Mouse (Mus musculus): Measurements from ENCODE around the gene Olfr1009. TPM values are rescaled to one million over a fixed set of nuclear protein-coding genes. Genes with fewer than 3 reads are reported as not detected.
"Not testable (repeated sequence)": the region's sequence is repeated elsewhere in the genome, so short reads cannot be mapped to it uniquely, and the experiment has no call there.

The Olfr1009 gene
- polyA plus RNA-seq (2015; fragmentation: Nextera tagmentation; extraction: Ambion mirVana), result not detected in 2 replicates

- H3K9me3 ChIP-seq (ENCODE audit: control insufficient read depth), result no peaks in the 10 kb centered on the region
- no peak within 1 kb of the TSS for H3K4me2 ChIP-seq (replicated peaks; ENCODE audit: low read depth)
- H3K4me1 ChIP-seq (replicated peaks; ENCODE audit: control insufficient read depth, insufficient read depth, low read length), result no peaks in the 10 kb centered on the region
- no peaks in the 10 kb centered on the region for H3K36me3 ChIP-seq (ENCODE audit: control insufficient read depth, insufficient read depth)
- H3K27ac ChIP-seq (ENCODE audit: low read depth, low read length), result no peak within 1 kb of the TSS
- no peak for TF ChIP-seq CTCF (IDR thresholded peaks at IDR 0.05; ENCODE audit: low read depth)
- no peak within 1 kb of the TSS for H3K9ac ChIP-seq (ENCODE audit: low read depth, low read length)
- no peak for ATAC-seq
- no peak within 1 kb of the TSS for H3K4me3 ChIP-seq (ENCODE audit: low read depth, low read length)
- 91% methylated on average over 1 of the region's 1 CpGs for WGBS
- no peaks in the 10 kb centered on the region for H3K27me3 ChIP-seq (replicated peaks; ENCODE audit: control insufficient read depth, insufficient read depth, low read length)
Observed at GRCm38 (mm10) chr2:85715119-85715518, at the start of gene Olfr1009. Olfr1009 (plus strand) TSS chr2:85715419.

- Histone ChIP-seq H3K36me3 (ENCODE audit: control insufficient read depth, insufficient read depth) (no peaks in the 10 kb centered on the region), H3K4me3 (ENCODE audit: low read depth, low read length) (no peak within 1 kb of the TSS), H3K4me1 (replicated peaks; ENCODE audit: control insufficient read depth, insufficient read depth, low read length) (no peaks in the 10 kb centered on the region), H3K9ac (ENCODE audit: low read depth, low read length) (no peak within 1 kb of the TSS), H3K27me3 (replicated peaks; ENCODE audit: control insufficient read depth, insufficient read depth, low read length) (no peaks in the 10 kb centered on the region), H3K4me2 (replicated peaks; ENCODE audit: low read depth) (no peak within 1 kb of the TSS), H3K9me3 (ENCODE audit: control insufficient read depth) (no peaks in the 10 kb centered on the region), H3K27ac (ENCODE audit: low read depth, low read length) (no peak within 1 kb of the TSS)
- ATAC-seq, result no peak
- TF ChIP-seq CTCF (IDR thresholded peaks at IDR 0.05; ENCODE audit: low read depth), result no peak
Observed at GRCm38 (mm10) chr2:85678667-85679066, 36.6 kb upstream of the Olfr1009 start, which contains the start of gene Olfr1006. Olfr1006 (minus strand) TSS chr2:85678767.

- H3K4me1 ChIP-seq (replicated peaks; ENCODE audit: control insufficient read depth, insufficient read depth, low read length), result no peaks in the 10 kb centered on the region
- H3K36me3 ChIP-seq (ENCODE audit: control insufficient read depth, insufficient read depth), result no peaks in the 10 kb centered on the region
- no peak within 1 kb of the TSS for H3K4me2 ChIP-seq (replicated peaks; ENCODE audit: low read depth)
- H3K9ac ChIP-seq (ENCODE audit: low read depth, low read length), result no peak within 1 kb of the TSS
- no peak within 1 kb of the TSS for H3K27ac ChIP-seq (ENCODE audit: low read depth, low read length)
- no peaks in the 10 kb centered on the region for H3K9me3 ChIP-seq (ENCODE audit: control insufficient read depth)
- no peaks in the 10 kb centered on the region for H3K27me3 ChIP-seq (replicated peaks; ENCODE audit: control insufficient read depth, insufficient read depth, low read length)
- no peak within 1 kb of the TSS for H3K4me3 ChIP-seq (ENCODE audit: low read depth, low read length)
- ATAC-seq, result no peak
- TF ChIP-seq CTCF (IDR thresholded peaks at IDR 0.05; ENCODE audit: low read depth), result no peak
Observed at GRCm38 (mm10) chr2:85689131-85689530, 26.1 kb upstream of the Olfr1009 start, which contains the start of gene Olfr1008. Olfr1008 (plus strand) TSS chr2:85689431.

GRCm38 (mm10) chr2:85710680-85711079 lies 4.5 kb upstream of the Olfr1009 start:
- H3K9ac ChIP-seq (ENCODE audit: low read depth, low read length); H3K27ac ChIP-seq (ENCODE audit: low read depth, low read length); H3K4me3 ChIP-seq (ENCODE audit: low read depth, low read length); H3K27me3 ChIP-seq (replicated peaks; ENCODE audit: control insufficient read depth, insufficient read depth, low read length); H3K4me1 ChIP-seq (replicated peaks; ENCODE audit: control insufficient read depth, insufficient read depth, low read length); H3K4me2 ChIP-seq (replicated peaks; ENCODE audit: low read depth); H3K9me3 ChIP-seq (ENCODE audit: control insufficient read depth); H3K36me3 ChIP-seq (ENCODE audit: control insufficient read depth, insufficient read depth): not testable (repeated sequence)
- WGBS, result 6% methylated on average over 2 of the region's 2 CpGs
- ATAC-seq, result peak; percentile 59; the same call in 1 of the 2 replicates

- Histone ChIP-seq H3K9me3 (ENCODE audit: control insufficient read depth) (no peaks in the 10 kb centered on the region), H3K36me3 (ENCODE audit: control insufficient read depth, insufficient read depth) (no peaks in the 10 kb centered on the region), H3K27me3 (replicated peaks; ENCODE audit: control insufficient read depth, insufficient read depth, low read length) (no peaks in the 10 kb centered on the region), H3K4me3 (ENCODE audit: low read depth, low read length) (no peak overlapping the region), H3K27ac (ENCODE audit: low read depth, low read length) (no peak overlapping the region), H3K9ac (ENCODE audit: low read depth, low read length) (no peak overlapping the region), H3K4me2 (replicated peaks; ENCODE audit: low read depth) (no peak overlapping the region), H3K4me1 (replicated peaks; ENCODE audit: control insufficient read depth, insufficient read depth, low read length) (no peaks in the 10 kb centered on the region)
- 9% methylated on average over 1 of the region's 1 CpGs for WGBS
- ATAC-seq, result peak; percentile 51; the same call in 1 of the 2 replicates
- no peak for TF ChIP-seq CTCF (IDR thresholded peaks at IDR 0.05; ENCODE audit: low read depth)
Observed at GRCm38 (mm10) chr2:85711159-85711558, 4.1 kb upstream of the Olfr1009 start.

- Histone ChIP-seq H3K9me3 (ENCODE audit: control insufficient read depth) (no peaks in the 10 kb centered on the region), H3K4me3 (ENCODE audit: low read depth, low read length) (no peak overlapping the region)
Observed at GRCm38 (mm10) chr2:85725793-85726192, 10.6 kb downstream of the Olfr1009 start.

GRCm38 (mm10) chr2:85753822-85754221 lies 38.6 kb downstream of the Olfr1009 start:
- WGBS, result 87% methylated on average over 4 of the region's 4 CpGs
- no peak overlapping the region for H3K4me2 ChIP-seq (replicated peaks; ENCODE audit: low read depth)
- H3K9ac ChIP-seq (ENCODE audit: low read depth, low read length), result no peak overlapping the region
- no peak for ATAC-seq
- H3K27me3 ChIP-seq (replicated peaks; ENCODE audit: control insufficient read depth, insufficient read depth, low read length), result no peaks in the 10 kb centered on the region
- no peaks in the 10 kb centered on the region for H3K9me3 ChIP-seq (ENCODE audit: control insufficient read depth)
- no peaks in the 10 kb centered on the region for H3K4me1 ChIP-seq (replicated peaks; ENCODE audit: control insufficient read depth, insufficient read depth, low read length)
- H3K4me3 ChIP-seq (ENCODE audit: low read depth, low read length), result no peak overlapping the region
- no peak for TF ChIP-seq CTCF (IDR thresholded peaks at IDR 0.05; ENCODE audit: low read depth)
- H3K27ac ChIP-seq (ENCODE audit: low read depth, low read length), result no peak overlapping the region
- H3K36me3 ChIP-seq (ENCODE audit: control insufficient read depth, insufficient read depth), result no peaks in the 10 kb centered on the region

More at GRCm38 (mm10) chr2:85725793-85726192, 10.6 kb downstream of the Olfr1009 start:
- Histone ChIP-seq H3K4me2 (replicated peaks; ENCODE audit: low read depth) (no peak overlapping the region), H3K36me3 (ENCODE audit: control insufficient read depth, insufficient read depth) (no peaks in the 10 kb centered on the region), H3K4me1 (replicated peaks; ENCODE audit: control insufficient read depth, insufficient read depth, low read length) (no peaks in the 10 kb centered on the region), H3K27ac (ENCODE audit: low read depth, low read length) (no peak overlapping the region), H3K27me3 (replicated peaks; ENCODE audit: control insufficient read depth, insufficient read depth, low read length) (no peaks in the 10 kb centered on the region), H3K9ac (ENCODE audit: low read depth, low read length) (no peak overlapping the region)
- TF ChIP-seq CTCF (IDR thresholded peaks at IDR 0.05; ENCODE audit: low read depth), result peak; percentile 82
- 19% methylated on average over 3 of the region's 3 CpGs for WGBS
- no peak for ATAC-seq

All from intestine, postnatal 0 days (tissue).